Mouse (Mus musculus): ENCODE measurements around the gene Phf1. TPM values are rescaled to one million over a fixed set of nuclear protein-coding genes. Genes with fewer than 3 reads are reported as not detected.
A peak's percentile ranks its signal among the peaks of the same experiment; 100 is the strongest.

The Phf1 gene
- total and polyA plus RNA-seq, 3 experiments, result 35.2 to 202 (median 36.4) TPM

- no peak for DNase-seq
Observed at GRCm38 (mm10) chr17:26933885-26934827, 1.3 kb downstream of the Phf1 start.

DNA sequence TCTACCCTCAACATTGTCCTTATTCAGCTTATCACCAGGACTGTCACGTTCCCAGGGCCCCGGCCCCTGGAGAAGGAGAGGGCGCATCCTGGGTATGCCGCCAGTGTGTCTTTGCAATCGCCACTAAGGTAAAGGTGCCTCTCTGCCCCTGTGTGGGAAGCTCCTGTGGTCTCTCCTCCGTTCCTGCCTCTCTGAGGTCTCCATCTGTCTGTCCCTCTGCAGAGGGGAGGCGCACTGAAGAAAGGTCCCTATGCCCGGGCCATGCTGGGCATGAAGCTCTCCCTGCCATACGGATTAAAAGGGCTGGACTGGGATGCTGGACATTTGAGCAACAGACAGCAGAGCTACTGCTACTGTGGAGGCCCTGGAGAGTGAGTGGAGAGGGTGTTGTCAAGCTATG lies 2.2 kb downstream of the Phf1 start:
- DNase-seq, result no peak

DNA sequence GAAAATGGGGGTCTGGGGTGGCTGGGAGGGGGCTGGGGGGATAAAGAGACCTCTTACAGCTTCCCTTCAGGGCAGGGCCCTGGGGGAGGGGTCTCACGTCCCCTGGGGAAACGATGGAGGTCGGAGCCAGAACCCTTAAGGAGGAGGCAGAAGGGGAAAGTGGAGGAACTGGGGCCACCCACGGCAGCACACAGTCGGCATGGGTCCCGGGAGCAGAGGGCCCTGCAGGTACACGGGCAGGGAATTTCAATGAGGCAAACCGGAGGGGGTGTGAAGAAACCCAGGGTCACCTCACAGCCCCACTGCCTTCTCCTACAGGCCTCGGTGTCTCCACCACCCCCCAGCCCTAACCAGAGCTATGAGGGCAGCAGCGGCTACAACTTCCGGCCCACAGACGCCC lies 3.6 kb downstream of the Phf1 start:
- DNase-seq, result no peak

GRCm38 (mm10) chr17:26936921-26937695 lies 4.3 kb downstream of the Phf1 start:
- no peak for DNase-seq

- DNase-seq, result peak; percentile 13
Observed at GRCm38 (mm10) chr17:26937883-26938695, 5.2 kb downstream of the Phf1 start.

DNA sequence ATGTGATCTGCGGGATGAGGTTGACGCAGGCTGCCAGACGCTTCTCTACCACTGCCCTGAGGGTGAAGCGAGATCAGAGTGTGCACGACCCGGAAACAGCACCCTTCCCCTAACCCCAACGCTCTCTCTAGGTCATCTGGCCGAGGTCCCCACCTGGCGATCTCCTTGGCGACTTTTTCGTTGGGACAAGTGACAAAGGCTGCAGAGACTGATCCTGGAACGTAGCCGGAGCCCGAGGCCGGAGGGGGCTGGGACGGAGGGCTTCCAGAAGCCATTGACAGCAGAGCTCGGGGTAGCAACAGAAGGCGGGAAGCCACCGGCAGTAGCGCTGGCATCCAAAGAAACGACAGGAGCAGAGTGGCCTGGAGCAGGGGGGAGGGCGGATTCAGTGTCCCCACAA lies 5.9 kb downstream of the Phf1 start:
- no peak for DNase-seq

DNA sequence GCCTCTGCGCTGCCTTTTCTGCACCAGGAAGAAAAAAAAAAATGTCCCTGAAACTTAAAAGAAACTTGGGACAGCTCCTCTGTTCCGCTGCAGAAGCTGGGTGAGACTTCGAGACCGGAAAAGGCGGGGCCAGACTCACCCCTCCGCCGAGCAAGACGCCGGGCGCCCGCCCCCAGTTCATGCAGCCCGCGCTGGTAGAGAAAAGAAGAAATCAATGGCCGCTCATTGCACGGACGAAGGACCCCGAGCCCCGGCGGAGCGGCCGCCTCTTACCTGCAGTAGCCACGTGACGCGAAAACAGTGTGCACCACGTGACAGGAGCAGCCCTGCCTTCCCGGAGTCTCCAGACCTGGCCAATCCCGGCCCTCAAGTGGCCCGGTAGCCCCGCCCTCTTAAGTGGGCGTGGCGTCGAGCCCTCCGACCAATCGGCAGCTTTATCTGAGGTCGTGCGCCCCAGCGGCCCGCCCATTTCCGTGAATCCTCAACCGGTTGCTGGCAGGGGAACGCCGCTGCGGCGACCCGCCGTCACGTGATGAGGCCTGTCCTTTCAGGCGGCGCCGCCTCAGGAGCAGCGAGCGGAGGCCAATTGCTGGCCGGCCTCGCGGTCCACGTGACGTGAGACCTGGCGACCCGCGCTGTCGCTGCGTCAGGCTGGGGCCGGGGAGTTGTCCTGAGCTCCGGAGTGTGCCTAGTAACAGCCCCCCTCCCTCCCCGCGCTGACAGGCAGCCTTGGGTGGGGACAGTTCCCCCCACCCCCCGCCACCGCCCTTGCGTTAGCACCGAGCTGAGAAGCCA lies 6.5 kb downstream of the Phf1 start, which contains the start of gene Cuta:
TSS of gene Cuta (minus strand) at position 392 of the 795 bp plus-strand sequence.
- DNase-seq, result peak; percentile 100

DNA sequence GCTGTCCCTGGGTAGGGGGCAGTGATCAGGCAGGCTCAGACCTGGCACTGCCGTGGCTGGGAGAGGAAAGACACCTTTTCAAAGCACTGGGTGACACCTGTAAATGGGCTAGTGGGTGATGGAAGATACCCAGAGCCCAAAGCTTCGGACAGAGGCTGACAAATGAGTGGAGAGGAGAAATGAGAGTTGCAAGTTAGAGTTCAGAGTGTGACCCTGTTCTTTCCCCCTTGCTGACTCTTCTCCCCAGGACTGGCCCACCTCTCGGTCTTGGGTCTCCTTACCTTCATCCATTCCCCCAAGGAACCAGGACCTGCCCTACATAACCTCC lies 7.1 kb downstream of the Phf1 start:
- DNase-seq, result no peak

GRCm38 (mm10) chr17:26941031-26941789 lies 8.4 kb downstream of the Phf1 start, which contains the start of gene Syngap1:
TSS of gene Syngap1 (plus strand) at chr17:26941253.
- peak; percentile 49 for DNase-seq

DNA sequence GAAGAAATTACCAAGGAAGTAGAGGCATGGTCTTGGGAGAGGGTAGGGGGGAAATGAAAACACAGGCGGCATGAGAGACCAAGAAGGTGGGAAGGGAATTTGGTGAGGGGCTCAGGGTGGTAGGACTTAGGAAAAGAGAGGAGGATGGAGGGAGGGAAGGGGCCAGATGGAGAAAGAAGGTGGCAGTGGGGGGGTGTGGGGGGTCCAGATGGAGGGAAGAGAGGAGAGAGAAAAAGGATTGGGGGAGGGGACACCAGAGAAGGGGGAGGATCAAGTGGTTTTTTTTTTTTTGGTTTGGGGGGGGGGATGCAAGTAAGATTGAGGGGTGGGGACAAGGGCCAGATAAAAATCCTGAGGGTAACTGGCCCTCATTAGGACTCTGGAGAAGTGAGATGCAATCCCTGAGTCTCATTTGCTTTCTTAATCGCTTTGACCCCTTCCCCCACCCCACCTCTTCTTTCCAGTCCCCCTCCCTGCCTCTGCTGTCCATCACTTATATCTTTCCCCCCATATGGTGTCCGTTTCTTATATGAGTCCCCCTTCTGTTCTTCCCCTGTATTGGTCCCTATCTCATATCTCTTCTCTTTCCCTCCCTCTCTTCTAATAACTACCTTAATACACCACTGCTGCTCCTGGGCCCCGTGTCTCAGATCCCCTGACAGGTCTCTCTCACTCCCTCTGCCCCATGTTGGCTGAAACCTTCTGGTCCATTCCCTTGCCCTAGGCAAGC lies 9.2 kb downstream of the Phf1 start:
- DNase-seq, result no peak

GRCm38 (mm10) chr17:26945824-26946495 lies 13.1 kb downstream of the Phf1 start:
- DNase-seq, result no peak

- DNase-seq, result peak; percentile 93
Observed at GRCm38 (mm10) chr17:26946567-26946966, 13.7 kb downstream of the Phf1 start.

DNA sequence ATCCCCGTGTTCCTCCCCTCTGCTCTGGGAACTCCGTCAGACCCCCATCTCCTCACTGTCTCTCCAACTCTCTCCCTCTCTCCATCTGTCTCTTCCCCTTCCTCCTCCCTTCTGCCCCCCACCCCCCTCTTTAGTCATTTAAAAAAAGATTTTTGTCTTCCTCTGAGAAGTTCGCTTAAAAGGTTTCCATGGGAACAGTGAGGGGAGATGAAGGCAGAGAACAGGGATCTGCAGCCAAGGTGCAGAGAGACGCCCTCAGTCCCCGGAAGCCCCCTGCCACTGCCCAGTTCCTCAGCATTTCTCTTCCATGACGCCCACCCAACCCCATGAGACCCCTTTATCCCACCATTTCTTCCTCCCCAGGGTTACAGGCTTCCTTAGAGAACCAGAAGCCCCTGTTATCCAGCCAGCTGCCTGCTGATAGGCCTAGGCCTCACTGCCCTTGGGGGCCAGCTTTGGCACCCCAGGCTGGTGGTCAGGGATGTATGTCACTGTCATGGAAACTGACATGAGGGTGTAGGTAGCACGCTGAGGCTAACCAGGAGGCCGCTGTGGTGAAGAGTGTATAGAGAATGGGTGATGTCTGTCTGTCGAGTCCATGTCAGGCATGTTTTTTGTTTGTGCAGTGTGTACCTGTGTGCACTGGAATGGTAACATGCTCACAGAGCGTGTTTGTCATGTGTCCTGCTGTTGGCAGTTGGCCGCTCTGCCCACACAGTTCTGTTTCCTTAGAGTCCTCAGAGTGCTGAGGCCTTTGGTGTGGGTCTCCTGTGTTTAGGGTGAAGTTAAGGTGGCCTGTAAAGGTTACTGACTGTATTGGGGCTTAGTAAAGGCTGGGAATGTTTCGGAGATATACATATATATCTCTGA lies 14.6 kb downstream of the Phf1 start:
- DNase-seq, result peak; percentile 20

DNA sequence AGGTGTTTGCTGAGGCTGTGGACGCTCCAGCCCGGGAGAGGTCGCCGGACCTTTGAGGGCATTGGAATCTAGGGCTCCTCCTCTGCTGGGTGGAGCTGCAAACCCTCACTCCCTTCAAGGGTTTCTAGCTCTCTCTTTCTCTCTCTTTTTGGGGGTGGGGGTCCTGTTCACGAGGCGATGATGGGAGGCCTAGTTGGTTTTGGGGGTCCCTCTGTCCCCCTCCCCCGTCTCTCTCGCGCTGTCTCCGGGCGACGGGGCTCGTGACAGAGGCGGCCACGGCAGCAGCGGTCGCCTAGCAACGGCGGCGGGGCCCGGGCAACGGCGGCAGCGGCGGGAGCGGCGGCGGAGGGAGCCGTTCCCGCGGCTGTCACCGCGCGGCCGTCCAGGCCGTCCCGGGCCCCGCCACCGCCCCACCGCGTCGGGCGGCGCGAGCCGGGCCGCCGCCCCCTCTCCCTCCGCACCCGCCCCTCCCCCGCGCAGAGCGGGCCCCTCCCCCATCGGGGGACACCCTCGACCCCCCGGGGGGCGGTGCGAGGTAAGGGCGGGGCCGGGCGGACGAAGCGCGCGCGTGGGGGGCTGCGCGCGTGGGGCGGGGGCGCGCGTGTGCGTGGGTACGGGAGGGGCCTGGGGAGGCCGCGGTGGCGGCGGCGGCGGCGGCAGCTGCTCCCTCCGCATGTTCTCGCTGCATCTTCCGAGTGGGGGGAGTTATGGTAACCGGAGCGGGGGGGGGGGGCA lies 15.6 kb downstream of the Phf1 start:
- DNase-seq, result peak; percentile 81

GRCm38 (mm10) chr17:26949051-26949577 lies 16.3 kb downstream of the Phf1 start:
- no peak for DNase-seq

DNA sequence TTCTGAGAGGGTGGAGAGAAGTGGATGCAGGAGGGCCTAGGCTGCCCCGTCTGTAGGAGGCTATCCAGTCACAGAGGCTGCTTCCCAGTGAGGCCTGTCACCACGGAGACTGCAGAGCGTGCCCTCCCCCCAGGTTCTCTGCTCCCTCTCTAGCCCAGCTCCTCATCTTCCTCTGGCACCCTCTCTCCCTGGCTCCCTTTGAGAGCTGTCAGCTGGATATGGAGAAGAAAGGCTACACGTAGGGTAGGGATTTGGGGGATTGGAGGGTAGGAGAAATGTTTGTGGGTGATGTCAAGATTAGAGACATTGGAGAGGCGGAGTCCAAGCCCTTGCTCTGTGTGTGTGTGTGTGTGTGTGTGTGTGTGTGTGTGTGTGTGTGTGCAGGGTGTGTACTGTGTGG lies 17.0 kb downstream of the Phf1 start:
- no peak for DNase-seq
